Mouse (Mus musculus) embryonic facial prominence, embryonic 15.5 days (tissue): ENCODE results near the gene Gimap1. TPM values are rescaled to one million over a fixed set of nuclear protein-coding genes. Genes with fewer than 3 reads are reported as not detected.

ENCODE experiments used
- ATAC-seq: fragments of 200-750 bp; cut with Nextera tagmentation; 2 replicates; pipeline ENCODE4 v1.8.0; 2017; ENCODE audit warnings: low read depth, moderate TSS enrichment; ENCODE audit not compliant: insufficient number of reproducible peaks, low FRiP score, low TSS enrichment
- H3K27ac ChIP-seq: fragments of 300-500 bp; sonication (generic); replicated peaks from 2 replicates; pipeline ENCODE4 v1.5.1; 2015; ENCODE audit warnings: mild to moderate bottlenecking, inconsistent platforms
- H3K27me3 ChIP-seq: fragments of 300-500 bp; sonication (generic); 2 replicates; pipeline ENCODE4 v1.6.1; 2015; ENCODE audit warnings: inconsistent platforms
- H3K36me3 ChIP-seq: fragments of 300-500 bp; sonication (generic); 2 replicates; pipeline ENCODE4 v1.6.1; 2015; ENCODE audit warnings: mild to moderate bottlenecking, inconsistent platforms
- H3K4me1 ChIP-seq: fragments of 300-500 bp; sonication (generic); 2 replicates; pipeline ENCODE4 v1.6.1; 2015; ENCODE audit warnings: inconsistent platforms
- H3K4me2 ChIP-seq: fragments of 300-500 bp; sonication (generic); replicated peaks from 2 replicates; pipeline ENCODE4 v1.6.1; 2015; ENCODE audit warnings: mild to moderate bottlenecking, inconsistent platforms
- H3K4me3 ChIP-seq: fragments of 300-500 bp; sonication (generic); replicated peaks from 2 replicates; pipeline ENCODE4 v1.5.1; 2015; ENCODE audit warnings: mild to moderate bottlenecking, inconsistent platforms
- H3K9ac ChIP-seq: fragments of 300-500 bp; sonication (generic); 2 replicates; pipeline ENCODE4 v1.6.1; 2015; ENCODE audit warnings: inconsistent platforms
- H3K9me3 ChIP-seq: fragments of 300-500 bp; sonication (generic); replicated peaks from 2 replicates; pipeline ENCODE4 v1.6.1; 2016; ENCODE audit warnings: inconsistent platforms
- WGBS: fragments of 180-500 bp; shearing (Covaris S2); methylation state at CpG from one replicate; pipeline ENCODE4 v1.1.7; 2015; 5-methylcytosine and 5-hydroxymethylcytosine counted together
- polyA plus RNA-seq: library from polyadenylated mRNA; unstranded; fragments of >200 nt; fragmentation: Nextera tagmentation; extraction: Ambion mirVana; gene quantifications from 2 replicates; pipeline ENCODE4 v1.2.1, GENCODE M21; 2015

Gimap1 gene
- polyA plus RNA-seq, 1 experiment from 2014 or later: 10.5 TPM

GRCm38 (mm10) chr6:48704146-48704545 lies 34.7 kb upstream of the Gimap1 start:
- ATAC-seq: no peak
- no peak overlapping the region for H3K4me2 ChIP-seq
- no peak overlapping the region for H3K9ac ChIP-seq
- no peak overlapping the region for H3K27ac ChIP-seq
- H3K36me3 ChIP-seq: no peaks in the 10 kb centered on the region
- no peaks in the 10 kb centered on the region for H3K27me3 ChIP-seq
- no peak overlapping the region for H3K4me3 ChIP-seq
- no peaks in the 10 kb centered on the region for H3K4me1 ChIP-seq
- no peaks in the 10 kb centered on the region for H3K9me3 ChIP-seq

DNA sequence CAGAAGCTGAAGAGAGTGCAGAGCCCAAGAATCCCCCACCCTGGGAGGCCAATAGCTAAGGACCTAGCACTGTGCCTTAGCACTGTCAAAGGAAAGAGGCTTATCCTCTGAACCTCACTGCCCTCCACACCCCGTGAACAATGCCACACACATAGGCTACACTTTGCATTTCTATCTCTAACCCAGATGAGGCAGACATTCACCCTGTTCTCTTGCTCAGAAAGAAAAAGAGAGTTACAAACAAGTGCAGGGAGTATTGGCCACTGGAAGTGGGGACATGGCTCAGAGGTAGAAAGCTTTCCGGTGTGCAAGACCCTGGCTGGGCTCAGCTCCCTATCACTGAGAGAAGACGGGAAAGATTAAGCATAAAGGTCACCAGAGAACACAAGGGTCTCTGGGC lies 32.7 kb upstream of the Gimap1 start:
- no peaks in the 10 kb centered on the region for H3K27me3 ChIP-seq
- H3K36me3 ChIP-seq: no peaks in the 10 kb centered on the region
- H3K9ac ChIP-seq: no peak overlapping the region
- H3K4me2 ChIP-seq: no peak overlapping the region
- H3K9me3 ChIP-seq: no peaks in the 10 kb centered on the region
- H3K4me1 ChIP-seq: no peaks in the 10 kb centered on the region
- no peak for ATAC-seq
- H3K27ac ChIP-seq: no peak overlapping the region
- WGBS: 51% methylated on average over 3 of the region's 3 CpGs
- no peak overlapping the region for H3K4me3 ChIP-seq

DNA sequence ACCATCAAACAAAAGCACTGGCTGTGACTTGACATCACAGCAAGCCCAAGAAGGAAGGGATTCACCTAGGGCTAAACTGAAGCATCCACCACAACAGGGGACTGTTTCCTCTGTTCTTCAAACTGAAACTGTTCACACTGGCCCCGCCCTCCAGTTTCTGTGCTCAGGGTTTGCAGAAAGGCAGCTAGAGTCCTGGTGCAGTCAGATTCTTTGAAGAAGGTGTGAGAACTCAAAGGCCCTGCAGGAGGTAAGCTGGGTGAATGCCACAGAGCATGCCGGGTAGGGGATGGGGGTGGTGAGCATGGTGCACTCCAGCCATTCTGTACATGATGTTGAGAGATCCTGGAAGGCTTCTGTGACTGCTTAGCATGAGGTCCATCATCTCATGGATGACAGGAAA lies 20.4 kb upstream of the Gimap1 start, which contains the start of the genes Gm28053 and Gimap7:
TSS of gene Gm28053 (plus strand) at position 153 of the 400 bp plus-strand sequence.
TSS of gene Gimap7 (plus strand) at position 167 of the 400 bp plus-strand sequence.
- Histone ChIP-seq H3K4me3 (no peak within 1 kb of the TSS), H3K9ac (no peak within 1 kb of the TSS), H3K27ac (no peak within 1 kb of the TSS), H3K27me3 (no peaks in the 10 kb centered on the region), H3K9me3 (no peaks in the 10 kb centered on the region), H3K36me3 (no peaks in the 10 kb centered on the region), H3K4me1 (no peaks in the 10 kb centered on the region), H3K4me2 (no peak within 1 kb of the TSS)
- WGBS: 68% methylated on average over 2 of the region's 2 CpGs
- ATAC-seq: no peak

GRCm38 (mm10) chr6:48720326-48720725 lies 18.5 kb upstream of the Gimap1 start:
- no peaks in the 10 kb centered on the region for H3K27me3 ChIP-seq
- no peaks in the 10 kb centered on the region for H3K36me3 ChIP-seq
- no peaks in the 10 kb centered on the region for H3K9me3 ChIP-seq
- H3K4me1 ChIP-seq: no peaks in the 10 kb centered on the region
- H3K9ac ChIP-seq: no peak overlapping the region
- ATAC-seq: no peak
- no peak overlapping the region for H3K27ac ChIP-seq
- H3K4me3 ChIP-seq: no peak overlapping the region
- no peak overlapping the region for H3K4me2 ChIP-seq
- WGBS: 76% methylated on average over 4 of the region's 4 CpGs

DNA sequence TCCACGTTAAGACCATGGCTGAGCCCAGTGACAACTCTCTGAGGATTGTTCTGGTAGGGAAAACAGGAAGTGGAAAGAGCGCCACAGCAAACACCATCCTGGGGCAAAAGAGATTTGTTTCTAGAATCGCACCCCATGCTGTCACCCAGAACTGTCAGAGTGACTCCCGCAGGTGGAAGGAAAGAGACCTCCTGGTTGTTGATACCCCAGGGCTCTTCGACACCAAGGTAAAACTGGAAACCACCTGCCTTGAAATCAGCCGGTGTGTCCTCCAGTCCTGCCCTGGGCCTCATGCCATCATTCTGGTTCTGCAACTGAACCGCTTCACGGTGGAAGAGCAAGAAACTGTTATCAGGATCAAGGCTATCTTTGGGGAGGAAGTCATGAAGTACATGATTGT lies 15.4 kb upstream of the Gimap1 start:
- H3K4me2 ChIP-seq: no peak overlapping the region
- H3K4me3 ChIP-seq: no peak overlapping the region
- no peaks in the 10 kb centered on the region for H3K36me3 ChIP-seq
- no peaks in the 10 kb centered on the region for H3K4me1 ChIP-seq
- no peaks in the 10 kb centered on the region for H3K9me3 ChIP-seq
- H3K9ac ChIP-seq: no peak overlapping the region
- no peaks in the 10 kb centered on the region for H3K27me3 ChIP-seq
- ATAC-seq: no peak
- WGBS: 74% methylated on average over 8 of the region's 8 CpGs
- no peak overlapping the region for H3K27ac ChIP-seq

DNA sequence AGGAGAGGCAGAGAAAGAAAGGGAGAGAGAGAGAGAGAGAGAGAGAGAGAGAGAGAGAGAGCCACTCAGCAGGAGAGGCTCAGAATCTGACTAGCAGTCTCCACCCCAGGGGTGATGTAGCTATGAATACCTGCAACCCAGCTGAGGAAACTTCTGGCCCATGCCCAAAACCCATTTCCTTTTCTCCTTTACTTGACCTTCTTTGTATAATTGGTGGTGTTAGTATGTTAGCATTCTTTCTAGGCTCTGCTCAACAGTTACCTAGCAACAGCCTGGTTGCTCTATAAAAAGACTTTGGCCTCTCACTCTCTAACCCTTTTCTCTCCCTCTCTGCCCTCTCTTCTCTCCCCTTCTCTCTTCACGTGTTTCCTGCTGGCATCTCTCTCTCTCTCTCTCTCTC lies 13.4 kb upstream of the Gimap1 start:
- Histone ChIP-seq H3K36me3 (no peaks in the 10 kb centered on the region), H3K9ac (no peak overlapping the region), H3K27ac (no peak overlapping the region), H3K27me3 (no peaks in the 10 kb centered on the region), H3K4me2 (no peak overlapping the region), H3K4me1 (no peaks in the 10 kb centered on the region), H3K4me3 (no peak overlapping the region), H3K9me3 (no peaks in the 10 kb centered on the region)
- no peak for ATAC-seq
- WGBS: 17% methylated on average over 1 of the region's 1 CpGs

DNA sequence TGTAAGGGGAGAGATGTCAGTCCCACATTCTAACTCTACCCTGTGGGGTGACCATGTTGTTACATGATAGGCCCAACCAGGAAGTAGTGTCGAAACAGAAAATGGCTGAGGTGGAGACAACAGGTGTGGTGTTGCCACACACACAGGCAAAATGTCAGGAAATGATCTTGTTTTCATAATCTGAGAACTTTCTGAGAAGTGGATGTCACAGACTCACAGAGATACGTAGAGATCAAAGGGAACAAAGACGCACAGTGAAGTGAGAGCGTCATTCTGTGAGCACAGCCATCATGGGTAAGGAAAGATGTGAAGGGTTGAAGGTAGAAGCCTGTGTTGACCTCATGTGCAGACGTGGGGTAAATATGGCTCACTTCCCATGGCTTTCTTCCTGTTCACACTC lies 11.1 kb upstream of the Gimap1 start:
- Histone ChIP-seq H3K27me3 (no peaks in the 10 kb centered on the region), H3K9ac (no peak overlapping the region), H3K9me3 (no peaks in the 10 kb centered on the region), H3K4me2 (no peak overlapping the region), H3K27ac (no peak overlapping the region), H3K36me3 (no peaks in the 10 kb centered on the region), H3K4me1 (no peaks in the 10 kb centered on the region), H3K4me3 (no peak overlapping the region)
- WGBS: 86% methylated on average over 5 of the region's 5 CpGs
- ATAC-seq: no peak

DNA sequence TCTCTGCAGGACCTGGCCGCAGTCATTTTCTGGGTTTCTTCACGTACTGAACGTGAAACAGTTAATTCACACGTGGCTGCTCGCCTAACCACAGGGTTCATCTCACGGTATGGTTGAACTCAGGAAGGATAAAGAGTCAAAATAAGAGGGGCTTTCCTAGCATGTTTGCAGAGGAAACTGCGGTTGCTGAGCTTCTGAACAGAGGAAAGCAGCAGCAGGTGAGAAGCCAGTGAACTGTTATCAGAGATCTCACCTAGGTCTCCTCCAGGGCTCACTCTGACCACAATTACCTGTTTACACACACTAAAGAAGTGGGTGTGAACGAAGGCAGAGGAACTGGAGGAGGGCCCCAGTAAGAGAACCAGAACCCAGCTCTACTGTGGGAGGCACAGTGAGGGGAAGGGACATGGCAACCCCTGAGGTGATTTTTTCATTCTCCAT lies 6.0 kb upstream of the Gimap1 start:
- H3K9ac ChIP-seq: no peak overlapping the region
- H3K4me1 ChIP-seq: no peaks in the 10 kb centered on the region
- no peaks in the 10 kb centered on the region for H3K9me3 ChIP-seq
- H3K27me3 ChIP-seq: no peaks in the 10 kb centered on the region
- ATAC-seq: no peak
- H3K4me3 ChIP-seq: no peak overlapping the region
- H3K36me3 ChIP-seq: no peaks in the 10 kb centered on the region
- 46% methylated on average over 8 of the region's 8 CpGs for WGBS
- H3K4me2 ChIP-seq: no peak overlapping the region
- no peak overlapping the region for H3K27ac ChIP-seq

DNA sequence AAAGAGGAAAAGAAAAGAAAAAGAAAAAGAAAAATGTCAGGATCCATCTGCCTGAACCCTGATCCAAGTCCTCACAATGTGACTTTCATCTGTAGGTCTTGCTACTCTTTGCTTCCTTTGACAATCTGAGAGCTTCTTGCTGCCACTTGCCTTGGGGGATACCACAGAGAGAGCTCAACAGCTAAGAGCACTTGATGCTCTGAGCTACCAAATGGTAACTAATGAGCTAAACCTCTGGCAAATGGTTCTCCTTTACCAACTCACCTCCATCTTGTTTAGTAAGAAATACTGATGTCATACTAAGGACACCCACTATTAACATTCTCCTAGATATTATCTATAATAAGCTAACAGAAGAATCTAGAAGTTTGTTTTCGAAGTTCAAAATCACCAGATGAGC lies 5.2 kb upstream of the Gimap1 start:
- no peak overlapping the region for H3K4me2 ChIP-seq
- no peak for ATAC-seq
- H3K27me3 ChIP-seq: no peaks in the 10 kb centered on the region
- H3K4me1 ChIP-seq: no peaks in the 10 kb centered on the region
- no peak overlapping the region for H3K9ac ChIP-seq
- H3K4me3 ChIP-seq: no peak overlapping the region
- no peaks in the 10 kb centered on the region for H3K36me3 ChIP-seq
- no peak overlapping the region for H3K27ac ChIP-seq
- WGBS: 82% methylated on average over 1 of the region's 1 CpGs
- H3K9me3 ChIP-seq: no peaks in the 10 kb centered on the region

DNA sequence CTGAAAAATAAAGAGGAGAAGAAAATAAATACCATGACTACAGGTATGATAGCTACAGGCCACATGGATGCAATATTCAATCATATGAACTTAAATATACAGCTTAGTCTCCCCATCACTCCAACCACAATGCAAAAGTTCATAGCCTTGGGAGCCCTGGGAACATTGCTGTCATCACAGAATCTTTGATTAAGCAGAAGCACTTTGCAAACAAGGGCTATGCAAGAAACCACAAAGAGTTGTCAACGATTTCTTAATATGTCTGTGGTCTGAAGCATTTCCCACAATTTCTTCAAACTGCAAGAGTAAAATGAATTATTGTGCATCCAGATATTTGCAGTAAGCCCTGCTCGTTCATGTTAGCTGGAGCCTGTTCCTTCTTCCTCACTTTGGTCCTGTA lies 1.8 kb upstream of the Gimap1 start:
- no peak for ATAC-seq
- Histone ChIP-seq H3K4me1 (0 out of 2 replicates have a peak, but pooled peaks cover under 1% of the 10 kb centered on the region), H3K9me3 (no peaks in the 10 kb centered on the region), H3K27me3 (peaks cover 18% of the 10 kb centered on the region), H3K4me2 (no peak overlapping the region), H3K9ac (no peak overlapping the region), H3K27ac (no peak overlapping the region), H3K4me3 (no peak overlapping the region), H3K36me3 (no peaks in the 10 kb centered on the region)
- 57% methylated on average over 2 of the region's 2 CpGs for WGBS

- Histone ChIP-seq H3K4me2 (no peak overlapping the region), H3K9me3 (no peaks in the 10 kb centered on the region)
Observed at GRCm38 (mm10) chr6:48737688-48738087, 1.2 kb upstream of the Gimap1 start.

DNA sequence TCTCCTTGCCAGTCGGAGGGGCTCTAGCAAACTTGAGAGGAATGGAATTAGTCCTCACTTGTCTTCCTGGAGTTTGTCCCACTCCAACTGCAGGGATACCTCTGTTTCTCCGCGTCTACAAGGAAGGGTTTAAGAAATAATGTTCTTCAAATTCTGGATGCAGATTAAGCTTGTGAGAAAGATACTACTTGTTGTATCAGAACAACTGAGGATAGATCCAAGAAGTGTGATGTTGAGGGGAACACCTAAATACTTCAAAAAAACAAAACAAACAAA lies 864 bp downstream of the Gimap1 start:
- 83% methylated on average over 3 of the region's 3 CpGs for WGBS
- H3K27me3 ChIP-seq: peaks cover 38% of the 10 kb centered on the region
- H3K4me2 ChIP-seq: no peak overlapping the region
- H3K9ac ChIP-seq: no peak overlapping the region
- ATAC-seq: no peak
- peaks cover 11% of the 10 kb centered on the region for H3K4me1 ChIP-seq
- H3K4me3 ChIP-seq: no peak overlapping the region
- H3K36me3 ChIP-seq: no peaks in the 10 kb centered on the region
- no peaks in the 10 kb centered on the region for H3K9me3 ChIP-seq
- no peak overlapping the region for H3K27ac ChIP-seq

More at GRCm38 (mm10) chr6:48737688-48738087, 1.2 kb upstream of the Gimap1 start:
- no peaks in the 10 kb centered on the region for H3K36me3 ChIP-seq
- 89% methylated on average over 5 of the region's 5 CpGs for WGBS
- peaks cover 7% of the 10 kb centered on the region for H3K4me1 ChIP-seq
- no peak overlapping the region for H3K9ac ChIP-seq
- no peak for ATAC-seq
- no peak overlapping the region for H3K4me3 ChIP-seq
- no peak overlapping the region for H3K27ac ChIP-seq
- H3K27me3 ChIP-seq: peaks cover 24% of the 10 kb centered on the region
